Mouse (Mus musculus): ENCODE data around the gene Plcl2. TPM values are rescaled to one million over a fixed set of nuclear protein-coding genes. Genes with fewer than 3 reads are reported as not detected.

Gene Plcl2
- total RNA-seq, 2 experiments from 2014 or later = 9.9 to 10.6 TPM

- intact Hi-C loops (cut with DNase I) = no loop called here
- no peak for DNase-seq
Observed at GRCm38 (mm10) chr17:50498062-50498697, 11.0 kb upstream of the Plcl2 start.

GRCm38 (mm10) chr17:50499091-50499790 lies 10.0 kb upstream of the Plcl2 start:
- no peak for DNase-seq
- intact Hi-C loops (cut with DNase I) = no loop called here

GRCm38 (mm10) chr17:50500806-50501205 lies 8.4 kb upstream of the Plcl2 start:
- intact Hi-C loops (cut with DNase I) = no loop called here
- DNase-seq = no peak

- no peak for DNase-seq
- intact Hi-C loops (cut with DNase I) = no loop called here
Observed at GRCm38 (mm10) chr17:50503075-50503474, 6.1 kb upstream of the Plcl2 start.

GRCm38 (mm10) chr17:50504070-50504846 lies 4.9 kb upstream of the Plcl2 start:
- DNase-seq = no peak
- intact Hi-C loops (cut with DNase I) = no loop called here

- no peak for DNase-seq
- intact Hi-C loops (cut with DNase I) = loop anchor here (5.0 kb wide), 5 partner anchors 89 to 291 kb away; no protein-coding TSS in a partner anchor
Observed at GRCm38 (mm10) chr17:50505910-50506634, 3.1 kb upstream of the Plcl2 start.

- intact Hi-C loops (cut with DNase I) = loop anchor here (5.0 kb wide), 5 partner anchors 90 to 290 kb away; no protein-coding TSS in a partner anchor
- DNase-seq = no peak
Observed at GRCm38 (mm10) chr17:50506861-50507321, 2.3 kb upstream of the Plcl2 start.

- no peak for DNase-seq
- intact Hi-C loops (cut with DNase I) = loop anchor here (5.0 kb wide), 5 partner anchors 91 to 289 kb away; no protein-coding TSS in a partner anchor
Observed at GRCm38 (mm10) chr17:50508055-50508774, 988 bp upstream of the Plcl2 start.

- intact Hi-C loops (cut with DNase I) = loop anchor here (1.0 to 5.0 kb wide), 7 partner anchors 39 to 288 kb away; no protein-coding TSS in a partner anchor
- peak; percentile 85 to 89 for DNase-seq
Observed at GRCm38 (mm10) chr17:50508775-50509250, 390 bp upstream of the Plcl2 start.

- intact Hi-C loops (cut with DNase I) = no loop called here
- DNase-seq = no peak
Observed at GRCm38 (mm10) chr17:50510279-50510678, 1.1 kb downstream of the Plcl2 start.

GRCm38 (mm10) chr17:50510741-50511140 lies 1.5 kb downstream of the Plcl2 start:
- no peak for DNase-seq
- intact Hi-C loops (cut with DNase I) = no loop called here

- intact Hi-C loops (cut with DNase I) = no loop called here
- DNase-seq = no peak
Observed at GRCm38 (mm10) chr17:50512222-50512621, 3.0 kb downstream of the Plcl2 start.

- intact Hi-C loops (cut with DNase I) = no loop called here
- no peak for DNase-seq
Observed at GRCm38 (mm10) chr17:50512841-50513240, 3.6 kb downstream of the Plcl2 start.

- DNase-seq = no peak
- intact Hi-C loops (cut with DNase I) = no loop called here
Observed at GRCm38 (mm10) chr17:50513376-50513775, 4.2 kb downstream of the Plcl2 start.

- intact Hi-C loops (cut with DNase I) = no loop called here
- no peak for DNase-seq
Observed at GRCm38 (mm10) chr17:50514012-50514411, 4.8 kb downstream of the Plcl2 start.

- intact Hi-C loops (cut with DNase I) = no loop called here
- no peak for DNase-seq
Observed at GRCm38 (mm10) chr17:50515926-50516325, 6.7 kb downstream of the Plcl2 start.

- intact Hi-C loops (cut with DNase I) = no loop called here
- no peak for DNase-seq
Observed at GRCm38 (mm10) chr17:50517781-50518415, 8.7 kb downstream of the Plcl2 start.

- no peak for DNase-seq
- intact Hi-C loops (cut with DNase I) = no loop called here
Observed at GRCm38 (mm10) chr17:50519588-50519987, 10.4 kb downstream of the Plcl2 start.

GRCm38 (mm10) chr17:50522473-50523083 lies 13.4 kb downstream of the Plcl2 start:
- no peak for DNase-seq
- intact Hi-C loops (cut with DNase I) = no loop called here

All from heart, postnatal 14 days (tissue).